12 mouse cellular contexts compared by ENCODE assay signal in the genomic region with DNA sequence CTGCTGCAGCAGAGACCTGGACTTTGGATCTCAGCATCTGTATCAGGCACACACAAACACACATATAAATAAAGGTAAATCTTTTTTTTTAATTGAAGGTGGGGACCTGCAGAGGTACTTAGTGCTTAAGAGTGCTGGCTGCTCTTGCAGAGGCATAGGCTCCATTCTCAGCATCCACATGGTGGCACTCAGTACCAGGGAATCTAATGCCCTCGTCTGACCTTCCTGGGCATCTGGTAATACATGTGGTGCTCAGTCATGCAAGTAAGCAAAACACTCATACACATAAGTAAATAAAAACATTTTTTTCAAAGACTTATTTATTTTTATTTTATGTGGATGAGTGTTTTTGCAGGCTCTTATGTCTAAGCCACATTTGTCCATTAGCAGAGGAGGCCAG. TPM values are rescaled to one million over a fixed set of nuclear protein-coding genes. Genes with fewer than 3 reads are reported as not detected.
DNase-seq lines count a peak whose midpoint lies in the region; ATAC-seq and TF ChIP-seq lines count a peak whose summit lies in the region.
"Had no signal": no experiment of that assay in that cellular context is flagged by ENCODE, and none has a peak within 500 bp of the region (broad histone marks: within the 10 kb centered on the region; RNA-seq: fewer than 3 reads in every experiment).

No protein-coding gene starts in this region.

- no peak overlapping the region for H3K27ac ChIP-seq in hindbrain, postnatal 0 days
- no peak overlapping the region for H3K27ac ChIP-seq in hindbrain, embryonic 13.5 days
- no peak overlapping the region for H3K27ac ChIP-seq in lung, postnatal 0 days (ENCODE audit: low read length)
- H3K27ac ChIP-seq in limb, embryonic 10.5 days = no peak overlapping the region
- H3K27ac ChIP-seq: neural tube, embryonic 12.5 days had no signal

- H3K4me1 ChIP-seq in hindbrain, postnatal 0 days (ENCODE audit: insufficient read depth, low read length) = no peaks in the 10 kb centered on the region
- peaks cover 23% of the 10 kb centered on the region for H3K4me1 ChIP-seq in hindbrain, embryonic 13.5 days (replicated peaks)
- no peaks in the 10 kb centered on the region for H3K4me1 ChIP-seq in lung, postnatal 0 days (ENCODE audit: insufficient read depth, low read depth, low read length)
- peaks cover 9% of the 10 kb centered on the region for H3K4me1 ChIP-seq in limb, embryonic 10.5 days

- TF ChIP-seq EP300 in lung, postnatal 0 days (IDR thresholded peaks at IDR 0.05) = no peak

- ATAC-seq in hindbrain, postnatal 0 days = no peak
- ATAC-seq in hindbrain, embryonic 13.5 days (ENCODE audit: low FRiP score) = no peak
- no peak for ATAC-seq in lung, postnatal 0 days

- H3K4me3 ChIP-seq in hindbrain, postnatal 0 days (ENCODE audit: low read length) = no peak overlapping the region
- H3K4me3 ChIP-seq in hindbrain, embryonic 13.5 days = no peak overlapping the region
- H3K4me3 ChIP-seq in lung, postnatal 0 days (ENCODE audit: low read depth, low read length) = no peak overlapping the region
- H3K4me3 ChIP-seq in limb, embryonic 10.5 days = no peak overlapping the region
- H3K4me3 ChIP-seq: forebrain, embryonic 10.5 days; neural tube, embryonic 12.5 days had no signal

- intact Hi-C loops in left cerebral cortex, postnatal 25 days (cut with DNase I) = no loop called here

- no peaks in the 10 kb centered on the region for H3K36me3 ChIP-seq in hindbrain, postnatal 0 days (ENCODE audit: insufficient read depth, low read length)
- H3K36me3 ChIP-seq in hindbrain, embryonic 13.5 days = no peaks in the 10 kb centered on the region
- no peaks in the 10 kb centered on the region for H3K36me3 ChIP-seq in lung, postnatal 0 days (ENCODE audit: insufficient read depth, low read length)
- H3K36me3 ChIP-seq in limb, embryonic 10.5 days = no peaks in the 10 kb centered on the region
- H3K36me3 ChIP-seq: forebrain, embryonic 10.5 days; neural tube, embryonic 12.5 days had no signal

- no peaks in the 10 kb centered on the region for H3K27me3 ChIP-seq in hindbrain, postnatal 0 days (ENCODE audit: insufficient read depth, low read length)
- H3K27me3 ChIP-seq in hindbrain, embryonic 13.5 days = no peaks in the 10 kb centered on the region
- H3K27me3 ChIP-seq in lung, postnatal 0 days (replicated peaks; ENCODE audit: insufficient read depth, low read length) = no peaks in the 10 kb centered on the region
- no peaks in the 10 kb centered on the region for H3K27me3 ChIP-seq in limb, embryonic 10.5 days (ENCODE audit: low read depth, poor library complexity, severe bottlenecking)
- H3K27me3 ChIP-seq: neural tube, embryonic 12.5 days had no signal

- WGBS in hindbrain, postnatal 0 days = 58% methylated on average over 1 of the region's 1 CpGs
- 74% methylated on average over 1 of the region's 1 CpGs for WGBS in hindbrain, embryonic 13.5 days
- WGBS in lung, postnatal 0 days = 73% methylated on average over 1 of the region's 1 CpGs
- WGBS in limb, embryonic 10.5 days = 78% methylated on average over 1 of the region's 1 CpGs

- H3K4me2 ChIP-seq in hindbrain, postnatal 0 days (ENCODE audit: low read depth, low read length) = no peak overlapping the region
- no peak overlapping the region for H3K4me2 ChIP-seq in hindbrain, embryonic 13.5 days
- H3K4me2 ChIP-seq in lung, postnatal 0 days (replicated peaks; ENCODE audit: low read depth, low read length) = no peak overlapping the region

- H3K9ac ChIP-seq in hindbrain, postnatal 0 days (replicated peaks; ENCODE audit: low read length) = no peak overlapping the region
- H3K9ac ChIP-seq in hindbrain, embryonic 13.5 days = no peak overlapping the region
- no peak overlapping the region for H3K9ac ChIP-seq in lung, postnatal 0 days (replicated peaks; ENCODE audit: low read depth)
- H3K9ac ChIP-seq: neural tube, embryonic 12.5 days had no signal

- no peaks in the 10 kb centered on the region for H3K9me3 ChIP-seq in hindbrain, postnatal 0 days (ENCODE audit: low read length)
- no peaks in the 10 kb centered on the region for H3K9me3 ChIP-seq in hindbrain, embryonic 13.5 days
- H3K9me3 ChIP-seq in lung, postnatal 0 days (ENCODE audit: low read length) = no peaks in the 10 kb centered on the region
- no peaks in the 10 kb centered on the region for H3K9me3 ChIP-seq in limb, embryonic 10.5 days (replicated peaks)
- H3K9me3 ChIP-seq: forebrain, embryonic 10.5 days; neural tube, embryonic 12.5 days had no signal

- no peak for DNase-seq in hindbrain, postnatal 0 days (ENCODE audit: low spot score)
- DNase-seq in 416B (ENCODE audit: low read depth) = peak; percentile 68
- peak; percentile 24 for DNase-seq in T-cell, adult 2 months (ENCODE audit: low spot score)
- DNase-seq in lung, postnatal 0 days (ENCODE audit: low spot score) = peak; percentile 9
- DNase-seq in limb, embryonic 10.5 days (ENCODE audit: low spot score) = no peak
- DNase-seq in left cerebral cortex, postnatal 25 days (ENCODE audit: low spot score in 2 of 2) = no peak
- no peak for DNase-seq in adrenal gland, postnatal 10 days
- DNase-seq: cerebellum, adult 9-10 months; layer of hippocampus, adult 9-11 months had no signal

- peak; percentile 36 for TF ChIP-seq CTCF in hindbrain, postnatal 0 days (IDR thresholded peaks at IDR 0.05; ENCODE audit: low read depth)
- TF ChIP-seq CTCF in lung, postnatal 0 days (IDR thresholded peaks at IDR 0.05) = peak; percentile 53

RNA-seq across cellular contexts. Expression of a gene that starts 49.1 kb away (rescaled TPM):
- total RNA-seq in hindbrain, postnatal 0 days (2014; rRNA removed) = 44.7 and 51.2 TPM in 2 replicates
- 119 and 124 TPM in 2 replicates for polyA plus RNA-seq in hindbrain, postnatal 0 days (2015; fragmentation: Nextera tagmentation; extraction: Ambion mirVana)
- 169 and 170 TPM in 2 replicates for polyA plus RNA-seq in hindbrain, embryonic 13.5 days (2015; fragmentation: Nextera tagmentation; extraction: Ambion mirVana)
- 97.3 and 106 TPM in 2 replicates for polyA plus RNA-seq in lung, postnatal 0 days (2015; fragmentation: Nextera tagmentation; extraction: Ambion mirVana)
- polyA plus RNA-seq in limb, embryonic 10.5 days (2016; fragmentation: Nextera tagmentation; extraction: Ambion mirVana) = 70.0 and 95.4 TPM in 2 replicates
- 10 to 100 TPM; 87.4 to 98.5 TPM for total RNA-seq in left cerebral cortex, postnatal 25 days (2021)
- total RNA-seq in adrenal gland, postnatal 10 days (2021) = 10 to 100 TPM; 60.4 to 77.0 TPM

Comparison
In these comparisons a context has a peak if more than half of its experiments do, and no peak if none do; other contexts are left out.
1. DNase-seq: peak in 416B (single experiment), T-cell, adult 2 months (single experiment) and lung, postnatal 0 days (single experiment); none in hindbrain, postnatal 0 days (single experiment), limb, embryonic 10.5 days (single experiment), left cerebral cortex, postnatal 25 days (0 of 2) and adrenal gland, postnatal 10 days (single experiment).